Mouse (Mus musculus) thymus, adult 2 months (tissue): ENCODE data around the gene Vcp. TPM values are rescaled to one million over a fixed set of nuclear protein-coding genes. Genes with fewer than 3 reads are reported as not detected.

ENCODE experiments used
- DNase-seq: peaks from one replicate; pipeline ENCODE4 v3.0.0; 2021
- H3K27ac ChIP-seq: fragments of 200-500 bp; 2 replicates; pipeline ENCODE4 v1.5.1; 2012; ENCODE audit warnings: low read length, control low read depth; ENCODE audit not compliant: control insufficient read depth, insufficient read depth
- H3K27me3 ChIP-seq: fragments of 200-500 bp; 2 replicates; pipeline ENCODE4 v1.6.1; 2012; ENCODE audit warnings: mild to moderate bottlenecking, low read length, moderate library complexity, mixed read lengths; ENCODE audit not compliant: control insufficient read depth, insufficient read depth
- H3K36me3 ChIP-seq: fragments of 200-500 bp; 2 replicates; pipeline ENCODE4 v1.6.1; 2012; ENCODE audit warnings: mild to moderate bottlenecking, low read length, moderate library complexity; ENCODE audit not compliant: control insufficient read depth, insufficient read depth
- H3K4me1 ChIP-seq: fragments of 200-500 bp; replicated peaks from 2 replicates; pipeline ENCODE4 v1.6.1; 2012; ENCODE audit warnings: low read length; ENCODE audit not compliant: control insufficient read depth, insufficient read depth
- H3K4me3 ChIP-seq: fragments of 200-500 bp; 2 replicates; pipeline ENCODE4 v1.5.1; 2012; ENCODE audit warnings: mild to moderate bottlenecking, low read length, control low read depth, moderate library complexity; ENCODE audit not compliant: control insufficient read depth, insufficient read depth
- CTCF ChIP-seq: fragments of 200-500 bp; IDR thresholded peaks from 2 replicates; pipeline ENCODE4 v1.5.1; 2012; ENCODE audit warnings: mild to moderate bottlenecking, control low read depth, low read length, moderate library complexity, borderline replicate concordance; ENCODE audit not compliant: control insufficient read depth, poor library complexity, insufficient read depth; ENCODE audit errors: extremely low read depth
- POLR2A ChIP-seq: fragments of 200-500 bp; IDR thresholded peaks from 2 replicates; pipeline ENCODE4 v1.6.1; 2012; ENCODE audit warnings: mild to moderate bottlenecking, low read length, control low read depth, moderate library complexity; ENCODE audit not compliant: control insufficient read depth, poor library complexity, insufficient read depth; ENCODE audit errors: extremely low read depth
- WGBS: fragments of 180-500 bp; shearing (Covaris S2); methylation state at CpG from one replicate; pipeline ENCODE4 v1.1.7; 2018; 5-methylcytosine and 5-hydroxymethylcytosine counted together
- polyA plus RNA-seq: library from polyadenylated mRNA; depleted of rRNA; stranded (reverse); fragments of >200 nt; gene quantifications from 2 replicates; pipeline ENCODE4 v1.2.3, GENCODE M21; 2012

Vcp gene
- polyA plus RNA-seq, 1 experiment, result 126 TPM

DNA sequence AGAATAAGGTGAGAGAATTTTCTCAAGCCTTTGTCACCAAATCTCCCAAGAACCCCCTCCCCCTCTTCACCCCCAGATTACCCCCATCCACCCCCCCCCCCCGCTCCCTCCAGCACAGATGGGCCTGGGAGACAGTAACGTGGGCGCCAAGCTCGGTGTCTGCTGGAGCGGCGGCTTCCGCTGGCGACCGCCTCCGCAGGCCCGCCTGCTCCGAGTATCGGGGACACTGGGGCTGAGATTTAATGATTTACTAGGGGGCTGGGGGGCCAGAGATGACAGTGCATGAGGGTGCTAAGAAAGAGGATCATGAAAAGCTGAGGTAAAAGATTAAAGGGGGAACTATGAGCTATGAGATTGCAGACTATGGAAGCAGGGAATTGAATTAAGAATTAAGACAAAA lies 51.8 kb downstream of the Vcp start:
- DNase-seq, result no peak
- TF ChIP-seq POLR2A (no peak), CTCF (no peak)
- H3K4me3 ChIP-seq, result no peak overlapping the region
- H3K27me3 ChIP-seq, result no peaks in the 10 kb centered on the region
- H3K36me3 ChIP-seq, result no peaks in the 10 kb centered on the region
- H3K4me1 ChIP-seq, result peaks cover 23% of the 10 kb centered on the region
- WGBS, result 58% methylated on average over 13 of the region's 13 CpGs
- no peak overlapping the region for H3K27ac ChIP-seq

DNA sequence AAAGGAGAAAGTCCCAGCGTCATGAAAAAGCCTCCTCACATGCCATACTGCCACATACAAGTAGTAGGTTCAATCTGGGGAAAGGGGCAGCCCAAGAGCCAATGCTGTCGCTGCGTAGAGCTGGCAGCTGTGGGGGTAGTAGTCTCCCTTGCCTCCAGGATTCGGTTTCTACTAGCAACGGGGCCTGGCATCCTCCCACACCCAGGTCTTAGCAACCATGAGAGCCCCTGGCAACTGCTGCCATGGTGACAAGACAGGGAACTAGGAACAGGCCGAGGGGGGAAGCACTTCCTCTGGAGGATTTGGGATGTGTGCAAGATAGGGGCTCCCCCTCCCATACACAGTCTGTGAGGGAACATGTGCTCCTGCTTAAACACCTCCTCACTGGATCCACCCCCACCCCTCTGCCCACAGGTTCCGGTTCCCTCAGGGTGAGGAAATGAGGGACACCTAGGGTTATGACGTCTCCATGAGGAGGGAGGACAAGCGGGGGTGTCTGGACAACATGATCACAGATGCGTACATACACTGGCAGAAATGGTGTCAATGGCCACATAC lies 53.5 kb downstream of the Vcp start:
- DNase-seq, result no peak
- no peak for TF ChIP-seq POLR2A
- TF ChIP-seq CTCF, result no peak
- Histone ChIP-seq H3K27ac (no peak overlapping the region), H3K4me3 (no peak overlapping the region), H3K27me3 (no peaks in the 10 kb centered on the region), H3K36me3 (no peaks in the 10 kb centered on the region), H3K4me1 (peaks cover 21% of the 10 kb centered on the region)
- 49% methylated on average over 10 of the region's 10 CpGs for WGBS

DNA sequence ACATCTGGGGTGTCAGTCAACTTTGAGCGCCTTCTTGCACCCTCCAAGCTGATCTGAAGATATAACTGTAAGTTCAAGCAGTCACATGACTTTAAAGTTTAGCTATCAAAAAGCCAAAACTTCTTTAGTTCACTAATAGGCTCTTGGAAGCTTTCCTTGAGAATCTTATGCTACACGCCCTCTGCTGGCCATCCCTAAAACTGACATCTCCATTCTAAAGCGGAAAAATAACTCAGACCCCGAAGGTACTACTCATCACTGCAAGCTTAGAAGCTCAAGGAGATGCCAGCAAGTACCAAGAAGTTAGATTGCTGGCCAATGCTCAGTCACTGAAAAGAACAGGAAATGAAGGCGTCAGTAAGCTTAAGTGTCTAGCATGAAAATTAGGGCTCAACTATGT lies 54.4 kb downstream of the Vcp start:
- Histone ChIP-seq H3K4me1 (peaks cover 12% of the 10 kb centered on the region), H3K27ac (no peak overlapping the region), H3K4me3 (no peak overlapping the region), H3K27me3 (no peaks in the 10 kb centered on the region), H3K36me3 (no peaks in the 10 kb centered on the region)
- TF ChIP-seq POLR2A, result no peak
- no peak for TF ChIP-seq CTCF
- DNase-seq, result peak; percentile 42
- WGBS, result 6% methylated on average over 5 of the region's 5 CpGs

DNA sequence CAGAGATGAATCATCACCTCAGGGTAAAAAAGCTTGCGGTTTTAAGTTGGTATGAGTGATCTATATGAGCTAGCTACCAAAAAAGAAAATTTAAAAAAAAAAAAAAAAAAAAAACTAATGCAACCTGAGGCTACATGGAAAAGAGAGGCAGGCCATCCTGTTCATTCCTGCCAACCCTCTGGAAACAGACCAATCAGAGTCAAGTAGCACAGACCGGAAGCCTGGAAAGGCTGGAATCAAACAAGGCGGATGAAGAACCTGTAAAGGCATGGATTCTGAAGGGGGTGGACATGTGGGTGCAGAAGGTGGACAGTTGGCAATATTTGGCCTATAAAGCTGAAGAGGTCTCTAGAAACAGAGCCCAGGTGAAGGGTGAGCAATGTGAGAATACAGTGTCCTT lies 54.9 kb downstream of the Vcp start:
- WGBS, result 84% methylated on average over 3 of the region's 3 CpGs
- no peaks in the 10 kb centered on the region for H3K36me3 ChIP-seq
- H3K4me3 ChIP-seq, result no peak overlapping the region
- peaks cover 7% of the 10 kb centered on the region for H3K4me1 ChIP-seq
- no peak for DNase-seq
- H3K27me3 ChIP-seq, result no peaks in the 10 kb centered on the region
- H3K27ac ChIP-seq, result no peak overlapping the region
- no peak for TF ChIP-seq CTCF
- TF ChIP-seq POLR2A, result no peak

DNA sequence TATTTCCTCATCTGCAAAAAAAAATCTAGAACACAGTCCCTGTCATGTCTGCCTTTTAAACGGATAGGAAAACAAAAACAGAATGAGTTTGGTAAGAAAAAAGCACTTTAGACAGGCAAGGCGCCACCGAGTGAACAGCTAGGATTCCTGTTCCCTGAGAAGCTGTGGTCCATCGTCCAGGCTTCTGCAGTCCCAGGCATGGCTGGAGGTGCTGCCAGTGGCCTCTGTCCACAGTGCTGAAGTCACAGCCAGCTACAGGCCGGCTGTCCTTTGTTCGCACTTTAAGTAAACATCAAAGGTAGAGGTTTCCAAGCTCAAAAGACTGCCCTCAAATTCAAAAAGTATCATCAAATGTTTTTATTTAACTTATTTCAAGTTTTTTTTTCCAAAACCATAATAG lies 55.3 kb downstream of the Vcp start:
- no peak overlapping the region for H3K27ac ChIP-seq
- H3K4me1 ChIP-seq, result peaks cover 4% of the 10 kb centered on the region; the same call in 1 of the 2 replicates
- H3K27me3 ChIP-seq, result no peaks in the 10 kb centered on the region
- H3K36me3 ChIP-seq, result no peaks in the 10 kb centered on the region
- H3K4me3 ChIP-seq, result no peak overlapping the region
- no peak for DNase-seq
- 28% methylated on average over 6 of the region's 6 CpGs for WGBS
- TF ChIP-seq POLR2A, result no peak
- TF ChIP-seq CTCF, result no peak

DNA sequence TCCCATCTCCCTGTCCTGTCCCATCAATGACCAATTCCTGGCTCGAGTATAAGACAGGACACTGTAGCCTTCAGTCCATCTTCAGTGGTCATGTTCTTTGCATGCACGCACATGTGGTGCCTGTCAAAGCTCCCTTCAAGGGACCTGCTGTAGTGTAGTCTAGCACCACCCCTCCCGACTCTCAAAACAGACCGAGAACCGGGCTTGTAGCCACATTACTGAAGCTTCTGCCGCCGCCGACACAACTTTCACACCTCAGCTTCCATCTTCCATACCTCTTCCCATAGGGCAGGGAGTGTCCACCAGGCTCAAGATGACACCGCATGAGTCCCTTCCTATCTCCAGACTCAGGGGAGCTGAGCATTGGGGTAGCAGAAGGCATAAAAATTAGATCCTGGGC lies 56.1 kb downstream of the Vcp start:
- TF ChIP-seq CTCF (no peak), POLR2A (no peak)
- no peak for DNase-seq
- no peak overlapping the region for H3K4me3 ChIP-seq
- H3K4me1 ChIP-seq, result 0 out of 2 replicates have a peak, but pooled peaks cover under 1% of the 10 kb centered on the region
- H3K36me3 ChIP-seq, result no peaks in the 10 kb centered on the region
- WGBS, result 91% methylated on average over 9 of the region's 9 CpGs
- H3K27me3 ChIP-seq, result no peaks in the 10 kb centered on the region
- no peak overlapping the region for H3K27ac ChIP-seq

DNA sequence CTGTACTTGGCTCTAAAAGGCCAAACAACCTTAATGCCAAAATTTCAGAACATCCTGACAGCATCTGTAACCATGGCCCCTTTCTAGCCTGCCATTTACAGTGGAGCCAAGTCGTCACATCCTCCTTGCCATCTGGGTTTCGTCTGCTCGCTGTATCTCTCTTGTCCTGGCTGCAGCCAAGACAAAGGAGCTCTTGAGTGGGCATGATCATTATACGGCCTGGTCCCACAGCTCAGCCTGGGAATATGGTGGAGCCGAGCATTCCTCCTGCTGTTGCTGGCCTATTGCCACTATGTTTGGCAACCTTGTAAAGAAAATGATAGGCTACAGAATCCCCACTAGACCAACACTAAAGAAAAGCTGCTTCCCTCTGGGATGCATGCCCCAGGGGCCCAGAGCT lies 57.0 kb downstream of the Vcp start:
- H3K27me3 ChIP-seq, result no peaks in the 10 kb centered on the region
- no peaks in the 10 kb centered on the region for H3K4me1 ChIP-seq
- no peak overlapping the region for H3K4me3 ChIP-seq
- TF ChIP-seq POLR2A (no peak), CTCF (no peak)
- H3K36me3 ChIP-seq, result no peaks in the 10 kb centered on the region
- no peak for DNase-seq
- WGBS, result 93% methylated on average over 5 of the region's 5 CpGs
- H3K27ac ChIP-seq, result no peak overlapping the region

DNA sequence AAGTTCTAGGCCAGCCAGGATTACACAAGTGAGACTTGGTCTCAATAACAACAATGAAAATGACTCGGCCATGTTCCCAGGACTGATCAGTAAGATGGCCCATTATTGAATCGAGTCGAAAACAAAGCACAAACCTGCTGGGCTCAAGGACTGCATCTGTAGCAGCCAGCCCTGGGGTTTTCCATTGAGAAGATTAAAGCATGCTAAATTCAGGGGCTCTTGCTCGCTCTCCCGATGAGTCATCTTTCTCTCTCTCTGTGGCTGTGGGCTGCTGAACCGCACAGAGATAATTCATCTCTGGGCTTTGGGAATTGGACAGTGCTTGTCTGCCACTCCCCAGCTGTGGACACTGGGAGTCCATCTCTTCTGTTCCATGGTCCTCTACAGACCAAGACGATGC lies 58.9 kb downstream of the Vcp start:
- H3K27me3 ChIP-seq, result no peaks in the 10 kb centered on the region
- no peaks in the 10 kb centered on the region for H3K4me1 ChIP-seq
- no peak for TF ChIP-seq CTCF
- TF ChIP-seq POLR2A, result no peak
- 88% methylated on average over 7 of the region's 7 CpGs for WGBS
- H3K4me3 ChIP-seq, result no peak overlapping the region
- DNase-seq, result no peak
- H3K36me3 ChIP-seq, result no peaks in the 10 kb centered on the region
- H3K27ac ChIP-seq, result no peak overlapping the region
